Mouse (Mus musculus): ENCODE measurements around the gene Dnmbp.
"Not testable (repeated sequence)": the region's sequence is repeated elsewhere in the genome, so short reads cannot be mapped to it uniquely, and the experiment has no call there.

Gene Dnmbp

DNA sequence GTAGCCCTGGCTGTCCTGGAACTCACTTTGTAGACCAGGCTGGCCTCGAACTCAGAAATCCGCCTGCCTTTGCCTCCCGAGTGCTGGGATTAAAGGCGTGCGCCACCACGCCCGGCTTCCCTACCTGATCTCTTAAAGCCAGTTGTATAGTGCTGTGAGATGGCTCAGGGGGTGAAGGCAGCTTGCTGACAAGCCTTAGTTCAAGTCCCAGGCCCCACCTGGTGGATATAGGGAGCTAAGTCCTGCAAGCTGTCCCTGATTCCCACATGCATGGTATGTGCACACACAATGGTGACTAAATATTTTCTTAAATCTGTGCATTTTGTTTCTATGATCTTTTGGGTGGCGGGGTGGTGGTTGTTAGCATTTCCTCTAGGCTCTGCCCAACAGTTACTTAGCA lies 12.9 kb upstream of the Dnmbp start:
- ATAC-seq (ENCODE audit: insufficient number of reproducible peaks, low FRiP score, low TSS enrichment), result not testable (repeated sequence)

DNA sequence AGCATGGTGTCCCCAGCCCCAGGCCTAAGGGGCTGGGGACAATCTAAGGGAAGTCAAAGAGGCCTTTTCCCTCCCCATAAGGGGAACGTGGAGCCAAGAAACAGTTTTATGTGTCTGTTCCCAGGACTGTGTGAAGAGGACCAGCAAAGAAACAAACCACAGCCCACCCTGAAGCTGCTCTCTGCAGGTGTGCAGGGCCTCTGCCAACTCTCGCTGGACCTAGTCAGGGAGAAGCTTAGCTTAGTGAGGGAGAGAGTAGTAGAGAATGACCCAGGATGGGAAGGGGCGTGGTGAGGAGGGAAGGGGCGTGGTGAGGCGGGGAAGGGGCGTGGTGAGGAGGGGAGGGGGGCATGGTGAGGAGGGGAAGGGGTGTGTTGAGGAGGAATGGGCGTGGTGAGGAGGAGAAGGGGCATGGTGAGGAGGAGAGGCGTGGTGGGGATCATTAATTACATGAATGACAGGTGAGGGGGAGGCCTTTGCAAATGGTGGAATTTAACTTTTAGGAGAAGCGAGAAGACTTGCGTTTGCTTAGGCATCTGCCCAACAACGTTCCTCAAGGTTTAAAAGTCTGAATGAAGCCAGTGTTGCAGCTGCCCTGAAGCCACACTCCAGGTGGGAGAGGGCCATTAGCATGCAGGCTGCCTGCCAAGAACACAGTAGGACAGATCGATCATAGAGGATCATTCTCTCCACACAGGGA lies 9.3 kb upstream of the Dnmbp start:
- ATAC-seq (ENCODE audit: insufficient number of reproducible peaks, low FRiP score, low TSS enrichment), result no peak

DNA sequence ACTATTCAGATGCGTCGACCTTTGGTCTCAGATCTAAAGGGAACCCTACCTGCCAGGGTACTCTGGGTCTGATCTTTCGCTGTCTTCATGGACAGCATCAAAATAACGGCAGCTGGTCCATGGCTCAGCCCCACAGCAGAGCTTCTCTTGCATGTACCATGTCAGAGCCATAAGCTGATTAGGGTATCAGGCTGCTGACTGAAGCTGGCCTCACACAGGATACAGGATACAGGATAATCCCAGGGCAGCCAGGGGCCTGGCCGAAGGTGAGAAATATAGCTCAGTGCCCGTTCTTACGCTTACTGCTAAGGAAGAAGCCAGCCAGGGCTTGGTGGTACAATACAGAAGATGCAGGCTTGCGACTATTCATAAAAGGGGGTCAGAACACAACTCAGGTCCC lies 4.6 kb upstream of the Dnmbp start:
- no peak for ATAC-seq (ENCODE audit: insufficient number of reproducible peaks, low FRiP score, low TSS enrichment)

DNA sequence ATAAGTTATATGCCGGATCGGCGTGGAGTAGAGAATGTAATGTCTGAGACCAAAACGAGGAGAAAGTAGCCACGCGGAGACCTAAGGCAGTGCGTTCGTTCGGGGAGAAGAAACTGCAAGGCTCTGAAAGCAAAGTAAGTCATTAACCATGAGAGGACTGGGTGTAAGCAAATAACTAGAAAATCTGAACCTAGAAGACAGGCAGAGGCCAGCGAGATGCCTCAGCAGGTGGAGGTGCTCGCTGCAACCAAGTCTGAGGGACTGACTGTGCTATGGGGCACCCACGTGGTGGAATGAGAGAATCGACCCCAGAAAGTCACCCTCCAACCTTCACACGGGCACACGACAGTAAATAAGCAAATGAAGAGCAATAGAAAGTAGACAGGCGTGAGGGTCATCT lies 3.1 kb upstream of the Dnmbp start:
- ATAC-seq (ENCODE audit: insufficient number of reproducible peaks, low FRiP score, low TSS enrichment), result no peak

DNA sequence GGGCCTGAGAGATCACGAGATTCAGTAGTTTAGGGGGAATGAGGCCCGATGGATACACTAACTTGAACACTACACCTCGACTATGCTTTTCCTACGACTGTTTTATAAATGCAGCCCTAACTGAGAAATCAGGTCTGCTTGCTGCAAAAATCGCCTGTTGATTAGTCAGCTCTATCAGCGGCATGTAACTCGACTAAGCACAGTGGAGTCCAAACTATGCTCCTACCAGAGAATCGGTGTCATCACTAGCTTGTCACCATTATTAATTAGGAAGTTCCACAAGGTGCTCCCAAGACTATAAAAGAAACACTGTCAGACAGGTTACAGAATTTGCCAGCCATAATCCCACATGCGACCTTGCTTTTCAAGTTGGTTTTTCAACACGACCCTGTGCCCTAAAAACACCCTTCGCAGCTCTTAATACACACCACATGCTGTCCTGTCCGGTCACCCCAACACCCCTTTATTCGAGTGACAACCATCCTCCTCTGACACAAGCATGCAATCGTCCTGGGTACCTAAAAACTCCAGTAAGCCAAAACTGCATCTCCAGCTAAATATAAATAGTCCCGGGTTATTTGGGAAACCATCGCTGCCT lies 721 bp downstream of the Dnmbp start:
- ATAC-seq (ENCODE audit: insufficient number of reproducible peaks, low FRiP score, low TSS enrichment), result no peak

DNA sequence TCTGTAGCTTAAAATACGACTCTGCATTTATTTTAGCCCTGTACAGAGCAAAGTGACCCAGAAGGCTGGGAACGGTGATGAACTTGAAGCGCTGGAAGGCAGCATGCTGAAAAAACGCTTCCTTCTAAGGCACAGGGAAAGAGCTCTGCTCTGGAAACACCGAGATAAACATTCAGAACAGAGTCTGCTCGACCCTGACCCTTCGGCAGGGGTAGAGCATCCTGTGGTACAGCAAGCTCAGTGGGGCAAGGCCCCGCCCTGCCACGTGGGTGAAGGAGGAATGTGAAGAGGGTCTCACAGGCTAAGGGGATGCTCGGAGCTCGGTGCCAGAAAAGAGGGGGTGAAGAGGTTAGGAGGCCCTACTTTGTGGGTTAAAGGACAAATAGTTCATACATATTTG lies 1.6 kb downstream of the Dnmbp start:
- ATAC-seq (ENCODE audit: insufficient number of reproducible peaks, low FRiP score, low TSS enrichment), result no peak

DNA sequence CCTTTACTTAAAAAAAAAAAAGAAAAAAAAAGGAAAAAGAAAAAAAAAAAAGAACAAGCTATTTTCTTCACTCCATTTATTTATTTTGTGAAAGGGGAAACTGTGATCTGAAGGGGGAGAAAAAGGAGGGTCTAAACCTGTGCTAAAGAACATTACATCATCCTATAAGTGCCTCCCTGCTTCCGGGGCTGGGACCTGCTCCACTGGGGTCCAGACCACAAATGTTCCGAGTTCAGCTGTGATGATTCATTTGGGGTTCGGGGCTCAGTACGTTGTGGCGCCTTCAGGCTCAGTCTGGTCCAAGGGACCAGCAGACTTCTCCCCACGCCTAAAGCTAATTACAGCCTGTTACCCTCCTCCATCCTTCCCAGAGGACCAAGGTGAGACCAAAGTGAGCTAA lies 9.1 kb downstream of the Dnmbp start:
- ATAC-seq (ENCODE audit: insufficient number of reproducible peaks, low FRiP score, low TSS enrichment), result no peak

DNA sequence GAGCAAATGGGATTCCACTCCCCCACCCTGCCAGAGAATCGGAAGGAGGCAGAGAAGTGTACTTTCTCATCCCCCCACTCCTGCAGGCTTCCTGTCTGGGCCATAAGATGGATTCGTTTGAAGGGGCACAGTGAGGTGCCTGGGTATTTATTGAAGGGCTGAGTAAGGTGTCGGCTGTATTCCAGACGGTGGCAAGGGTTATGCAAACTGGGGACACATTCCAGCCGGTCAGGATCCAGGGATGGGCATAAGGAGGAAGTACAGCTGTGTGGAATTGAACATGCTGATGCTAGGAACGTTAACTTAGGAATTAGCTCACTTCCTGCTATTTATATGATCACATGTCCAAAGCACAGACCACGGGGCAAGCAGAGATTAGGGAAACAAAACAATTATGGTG lies 9.6 kb downstream of the Dnmbp start:
- no peak for ATAC-seq (ENCODE audit: insufficient number of reproducible peaks, low FRiP score, low TSS enrichment)

DNA sequence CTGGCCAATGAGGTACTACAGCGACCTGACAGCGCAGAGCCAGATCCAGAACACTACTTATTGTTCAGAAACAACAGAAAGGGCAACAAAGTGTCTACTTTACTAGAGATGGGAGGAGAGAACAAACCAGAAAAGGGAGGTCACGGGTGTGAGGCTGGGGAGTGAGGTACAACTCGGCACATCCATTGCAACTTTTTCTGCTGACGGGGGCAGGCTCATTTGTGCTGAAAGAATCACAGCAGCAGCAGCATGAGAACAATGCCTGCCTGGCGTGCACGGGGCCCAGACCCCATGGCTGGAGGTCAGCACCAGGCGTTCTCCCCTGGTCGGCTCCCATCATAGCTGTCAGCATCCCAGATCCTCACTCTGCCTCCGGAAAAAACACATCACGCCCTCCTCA lies 10.1 kb downstream of the Dnmbp start:
- ATAC-seq (ENCODE audit: insufficient number of reproducible peaks, low FRiP score, low TSS enrichment), result no peak

DNA sequence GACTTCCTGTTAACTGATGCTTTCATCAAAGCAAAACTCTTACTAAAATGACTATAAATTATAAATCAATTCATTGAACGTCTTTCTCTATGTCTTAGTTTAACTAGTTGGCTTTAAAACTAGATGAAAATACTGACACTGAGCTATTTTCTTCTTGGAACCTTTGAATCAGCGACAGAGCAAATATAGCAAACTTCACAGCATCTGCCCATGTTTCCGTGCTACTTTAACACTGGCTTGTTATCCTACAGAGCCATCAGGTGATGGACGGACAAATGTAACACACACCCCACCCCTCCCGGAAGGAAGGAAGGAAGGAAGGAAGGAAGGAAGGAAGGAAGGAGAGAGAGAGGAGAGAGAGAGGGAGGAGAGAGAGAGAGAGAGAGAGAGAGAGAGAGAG lies 12.0 kb downstream of the Dnmbp start:
- no peak for ATAC-seq (ENCODE audit: insufficient number of reproducible peaks, low FRiP score, low TSS enrichment)

DNA sequence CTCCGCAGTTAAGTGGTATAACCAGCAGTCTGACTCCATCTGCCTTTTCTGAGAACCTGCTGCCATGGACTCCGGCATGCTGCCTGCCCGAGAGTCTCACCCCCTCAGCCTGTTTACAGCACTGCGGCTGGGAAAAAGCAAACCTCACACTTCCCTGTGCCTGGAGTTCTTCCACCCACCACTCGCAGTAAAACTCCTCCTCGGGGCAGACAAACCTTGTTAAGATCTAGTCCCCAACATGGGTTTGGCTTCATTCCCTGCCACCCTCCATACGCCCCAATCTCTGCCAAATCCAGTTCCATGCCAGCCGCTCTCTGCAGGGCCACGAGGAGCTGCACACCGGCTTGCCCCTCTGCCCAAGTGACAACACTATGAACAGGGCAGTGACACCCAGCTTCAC lies 12.9 kb downstream of the Dnmbp start:
- peak; percentile 66 for ATAC-seq (ENCODE audit: insufficient number of reproducible peaks, low FRiP score, low TSS enrichment)

DNA sequence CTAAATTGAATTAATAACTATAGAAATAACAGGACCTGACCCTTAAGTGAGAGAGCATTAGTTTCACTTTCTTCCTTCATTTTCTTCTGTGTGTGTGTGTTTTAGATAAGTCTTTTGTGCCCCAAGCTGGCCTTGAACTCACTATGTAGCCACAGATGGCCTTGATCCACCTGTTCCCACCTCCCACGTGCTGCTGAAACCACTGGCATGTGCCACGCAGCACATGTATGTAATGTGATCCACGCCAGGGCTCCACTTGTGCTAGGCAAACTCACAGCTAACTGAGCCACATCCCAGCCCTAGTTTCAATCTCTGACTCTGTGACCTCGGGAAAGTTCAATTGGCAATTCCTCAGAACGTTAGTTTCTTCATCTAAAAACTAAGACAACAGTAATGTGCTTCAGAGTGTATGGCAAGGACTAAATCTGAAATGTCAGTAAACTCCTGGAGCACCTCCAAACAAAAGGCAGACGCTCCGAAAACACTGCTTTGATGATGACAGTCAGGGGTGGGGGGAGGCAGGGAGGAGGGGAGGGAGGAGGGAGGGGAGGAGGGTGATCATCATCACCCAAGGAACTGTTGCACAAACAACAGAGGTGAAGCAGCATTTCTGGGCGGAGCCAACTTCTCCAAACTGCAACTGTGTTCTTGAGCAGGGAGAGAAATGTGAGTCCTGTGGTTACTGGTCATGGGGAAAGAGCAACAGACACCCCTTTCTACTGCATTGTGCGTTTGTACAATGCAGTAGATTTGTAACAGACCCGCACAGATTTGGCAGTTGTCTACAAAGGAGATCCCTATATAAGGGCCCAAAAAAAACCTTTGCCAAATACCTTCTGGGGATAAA lies 13.6 kb downstream of the Dnmbp start:
- no peak for ATAC-seq (ENCODE audit: insufficient number of reproducible peaks, low FRiP score, low TSS enrichment)

DNA sequence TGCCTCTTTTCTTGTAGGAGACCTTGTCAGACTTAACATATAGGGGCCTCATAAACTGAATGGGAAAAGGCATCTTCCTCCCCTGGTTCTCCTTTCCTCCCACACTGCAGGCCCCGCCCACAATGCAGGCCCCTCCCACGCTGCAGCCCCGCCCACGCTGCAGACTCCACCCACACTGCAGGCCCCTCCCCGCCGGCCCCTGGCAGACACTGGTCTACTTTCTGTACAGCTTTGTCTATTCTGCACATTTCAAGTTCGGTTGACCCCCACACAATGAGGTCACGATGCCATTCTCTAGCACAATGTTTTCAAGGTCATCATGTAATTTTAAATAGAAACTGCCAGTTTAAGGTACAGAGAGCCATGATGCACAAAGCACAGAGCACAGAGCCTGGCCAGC lies 15.6 kb downstream of the Dnmbp start:
- no peak for ATAC-seq (ENCODE audit: insufficient number of reproducible peaks, low FRiP score, low TSS enrichment)

DNA sequence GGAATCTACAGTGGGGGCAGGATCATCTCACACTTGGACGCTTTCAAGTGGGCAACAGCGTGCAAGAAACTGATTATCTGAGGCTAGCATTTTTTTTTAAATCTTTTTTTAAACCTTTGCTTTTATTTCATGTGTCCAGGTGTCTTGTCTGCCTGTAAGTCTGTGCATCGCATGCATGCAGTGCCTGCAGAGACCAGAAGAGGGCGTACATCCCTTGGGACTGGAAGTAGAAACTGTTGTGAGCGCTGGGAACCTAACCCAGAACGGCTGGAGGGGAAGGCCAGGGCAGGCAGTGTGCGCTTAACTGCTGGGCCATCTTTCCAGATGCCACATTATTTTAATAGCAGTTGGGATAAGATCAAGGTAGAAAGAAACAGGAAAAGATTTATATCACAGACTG lies 17.0 kb downstream of the Dnmbp start:
- ATAC-seq (ENCODE audit: insufficient number of reproducible peaks, low FRiP score, low TSS enrichment), result no peak

DNA sequence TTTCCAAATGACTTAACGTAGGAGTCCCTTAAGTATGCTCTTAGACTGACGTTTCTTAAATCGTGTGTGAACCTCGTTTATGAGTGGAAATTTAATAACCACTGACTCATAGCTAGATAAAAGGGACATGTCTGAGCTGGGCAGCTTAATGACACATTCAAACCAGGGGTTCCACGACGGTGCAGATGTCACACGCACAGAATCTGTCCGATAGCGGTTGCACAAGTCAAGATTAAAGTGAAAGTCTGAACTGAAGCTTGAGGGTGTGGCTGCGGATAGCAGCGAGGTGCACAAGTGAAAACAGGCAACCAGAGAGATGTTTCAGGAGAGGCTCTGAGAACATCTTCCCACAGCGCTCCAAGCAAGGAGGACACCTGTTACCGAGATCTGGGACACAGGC lies 18.6 kb downstream of the Dnmbp start:
- ATAC-seq (ENCODE audit: insufficient number of reproducible peaks, low FRiP score, low TSS enrichment), result no peak

DNA sequence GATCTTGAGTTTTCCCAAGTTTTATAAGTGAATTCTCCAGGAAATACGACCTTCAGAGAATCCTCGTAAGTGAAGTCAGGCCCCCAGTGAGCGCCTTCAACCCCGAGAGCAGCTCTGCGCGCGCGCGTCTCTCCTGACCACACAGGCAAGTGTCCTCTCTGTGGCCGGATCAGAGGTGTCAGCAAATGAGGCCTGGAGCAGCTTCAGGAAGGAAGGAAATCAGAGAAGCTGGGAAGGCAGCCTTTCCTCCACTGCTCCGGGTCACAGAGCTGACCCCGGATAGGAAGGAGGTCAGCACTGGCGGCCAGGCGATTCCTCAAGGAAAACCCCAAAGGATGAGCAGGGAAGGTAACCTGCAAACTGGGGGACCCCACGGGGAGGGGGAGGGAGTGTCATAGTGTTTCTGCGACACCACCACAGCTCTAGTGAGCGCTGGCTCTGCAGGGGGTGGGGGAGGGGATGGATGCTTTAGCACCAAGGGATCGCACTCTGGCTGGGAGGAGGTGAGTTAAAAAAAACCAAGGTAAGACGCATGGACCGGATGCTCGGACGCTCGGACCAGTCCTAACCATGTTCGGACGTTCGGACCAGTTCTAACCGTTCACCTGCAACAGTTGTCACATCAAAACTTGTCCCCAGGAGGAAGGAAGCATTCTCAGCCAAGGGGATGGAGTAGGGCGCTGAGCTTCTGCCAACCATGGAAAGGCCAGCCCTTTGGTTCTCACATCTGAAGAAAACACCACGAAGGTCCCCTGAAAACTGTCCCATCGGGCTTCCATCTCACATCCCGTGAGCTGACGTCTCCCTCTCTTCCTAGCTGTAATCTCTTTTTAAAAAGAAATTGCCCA lies 19.3 kb downstream of the Dnmbp start:
- no peak for ATAC-seq (ENCODE audit: insufficient number of reproducible peaks, low FRiP score, low TSS enrichment)

DNA sequence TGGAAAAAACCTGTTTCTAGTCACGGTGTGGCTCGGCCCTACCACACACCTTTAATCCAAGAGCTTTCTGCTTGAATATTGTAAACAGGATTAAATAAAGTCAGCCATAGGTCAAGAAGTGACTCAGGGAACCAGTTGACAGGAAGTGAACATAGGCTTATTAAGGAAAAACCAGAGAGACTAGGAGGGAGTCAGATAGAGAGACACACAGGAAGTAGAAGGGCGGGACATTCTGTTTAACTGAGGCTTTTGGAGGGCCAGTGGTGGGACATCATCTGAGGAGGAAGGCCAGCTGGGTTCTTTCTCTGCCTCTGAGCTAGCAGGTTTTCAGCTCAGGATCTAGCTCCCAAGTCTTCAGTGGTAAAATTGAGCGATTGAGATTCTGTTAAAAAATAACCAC lies 20.1 kb downstream of the Dnmbp start:
- no peak for ATAC-seq (ENCODE audit: insufficient number of reproducible peaks, low FRiP score, low TSS enrichment)

DNA sequence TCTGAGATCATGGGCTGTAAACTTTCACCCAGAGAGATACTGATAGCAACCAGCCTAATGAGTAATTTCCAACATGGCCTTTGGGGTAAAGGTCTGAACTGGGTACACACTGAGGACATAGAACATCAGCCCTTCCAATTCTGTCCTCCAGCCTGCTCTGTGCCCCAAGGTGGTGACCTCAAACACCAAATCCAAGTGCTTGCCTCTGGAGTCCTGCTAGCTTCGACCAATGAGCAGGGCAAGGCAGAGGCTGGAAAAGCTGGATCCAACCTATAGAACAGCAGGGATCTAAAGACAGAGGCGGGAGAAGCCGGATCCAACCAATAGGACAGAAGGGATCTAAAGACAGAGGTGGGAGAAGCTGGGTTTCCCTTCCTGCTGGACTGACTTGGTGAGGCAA lies 21.2 kb downstream of the Dnmbp start:
- no peak for ATAC-seq (ENCODE audit: insufficient number of reproducible peaks, low FRiP score, low TSS enrichment)

DNA sequence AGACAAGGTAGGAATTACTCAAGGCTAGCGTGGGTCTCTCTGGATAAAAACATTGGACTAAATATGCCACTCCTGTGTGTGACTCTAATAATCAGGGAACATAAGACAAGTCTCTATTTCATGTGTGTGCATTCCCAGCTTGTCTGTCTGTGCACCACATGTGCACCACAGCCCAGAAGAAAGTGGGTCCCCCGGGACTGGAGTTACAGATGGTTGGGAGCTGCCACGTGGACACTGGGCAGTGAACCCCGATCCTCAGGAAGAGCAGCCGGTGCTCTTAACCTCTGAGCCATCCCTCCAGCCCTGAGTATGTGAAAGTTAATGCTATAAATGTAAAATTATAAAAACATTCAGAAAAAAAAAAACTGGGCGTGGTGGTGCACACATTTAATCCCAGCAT lies 22.2 kb downstream of the Dnmbp start:
- no peak for ATAC-seq (ENCODE audit: insufficient number of reproducible peaks, low FRiP score, low TSS enrichment)

DNA sequence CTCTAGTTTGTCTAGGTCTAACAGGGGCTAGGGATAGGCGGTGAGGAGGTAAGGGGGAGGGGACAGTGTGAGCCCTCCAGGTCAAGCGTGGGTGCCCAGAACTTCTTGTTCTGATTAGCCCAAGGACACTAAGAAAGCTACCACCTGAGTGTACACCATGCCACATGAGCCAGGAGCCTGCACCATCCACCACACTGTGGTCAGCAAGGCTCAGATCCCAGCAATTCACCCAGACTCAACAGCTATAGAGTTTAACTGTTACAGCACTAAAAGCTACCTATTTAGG lies 22.6 kb downstream of the Dnmbp start:
- no peak for ATAC-seq (ENCODE audit: insufficient number of reproducible peaks, low FRiP score, low TSS enrichment)

All from cerebellum, adult (tissue).